Mouse (Mus musculus) liver, embryonic 16.5 days (tissue): ENCODE data around the gene Vps13d. TPM values are rescaled to one million over a fixed set of nuclear protein-coding genes. Genes with fewer than 3 reads are reported as not detected.
"Not testable (repeated sequence)": the region's sequence is repeated elsewhere in the genome, so short reads cannot be mapped to it uniquely, and the experiment has no call there.

Experiments used
- ATAC-seq: fragments of 200-750 bp; cut with Nextera tagmentation; 2 replicates; pipeline ENCODE4 v1.8.0; 2017; ENCODE audit warnings: low read depth, mild to moderate bottlenecking, moderate number of reproducible peaks, moderate library complexity
- H3K27ac ChIP-seq: fragments of 300-500 bp; sonication (generic); 2 replicates; pipeline ENCODE4 v1.5.1; 2014; ENCODE audit warnings: mild to moderate bottlenecking, low read length
- H3K27me3 ChIP-seq: fragments of 300-500 bp; sonication (generic); 2 replicates; pipeline ENCODE4 v1.6.1; 2014; ENCODE audit warnings: low read depth, low read length, mixed read lengths; ENCODE audit not compliant: control insufficient read depth, insufficient read depth
- H3K36me3 ChIP-seq: fragments of 300-500 bp; sonication (generic); 2 replicates; pipeline ENCODE4 v1.6.1; 2014; ENCODE audit warnings: mild to moderate bottlenecking; ENCODE audit not compliant: control insufficient read depth, insufficient read depth
- H3K4me1 ChIP-seq: fragments of 300-500 bp; sonication (generic); 2 replicates; pipeline ENCODE4 v1.6.1; 2014; ENCODE audit warnings: low read depth, low read length, mixed read lengths; ENCODE audit not compliant: control insufficient read depth
- H3K4me2 ChIP-seq: fragments of 300-500 bp; sonication (generic); 2 replicates; pipeline ENCODE4 v1.6.1; 2014; ENCODE audit warnings: low read depth, low read length, mixed read lengths
- H3K4me3 ChIP-seq: fragments of 300-500 bp; sonication (generic); 2 replicates; pipeline ENCODE4 v1.5.1; 2014; ENCODE audit warnings: low read depth, mild to moderate bottlenecking, low read length
- H3K9ac ChIP-seq: fragments of 300-500 bp; sonication (generic); 2 replicates; pipeline ENCODE4 v1.6.1; 2014; ENCODE audit warnings: low read depth, low read length
- H3K9me3 ChIP-seq: fragments of 300-500 bp; sonication (generic); replicated peaks from 2 replicates; pipeline ENCODE4 v1.6.1; 2016; ENCODE audit warnings: low read length; ENCODE audit not compliant: control insufficient read depth
- WGBS: fragments of 180-500 bp; shearing (Covaris S2); extraction: QIAGEN DNeasy Blood & Tissue Kit; methylation state at CpG from one replicate; pipeline ENCODE4 v1.1.7; 2014; ENCODE audit not compliant: insufficient replicate concordance; 5-methylcytosine and 5-hydroxymethylcytosine counted together
- polyA plus RNA-seq: library from polyadenylated mRNA; unstranded; fragments of >200 nt; fragmentation: Nextera tagmentation; extraction: Ambion mirVana; gene quantifications from 2 replicates; pipeline ENCODE4 v1.2.1, GENCODE M21; 2015

The Vps13d gene
- polyA plus RNA-seq, 1 experiment from 2014 or later = 3.7 TPM

DNA sequence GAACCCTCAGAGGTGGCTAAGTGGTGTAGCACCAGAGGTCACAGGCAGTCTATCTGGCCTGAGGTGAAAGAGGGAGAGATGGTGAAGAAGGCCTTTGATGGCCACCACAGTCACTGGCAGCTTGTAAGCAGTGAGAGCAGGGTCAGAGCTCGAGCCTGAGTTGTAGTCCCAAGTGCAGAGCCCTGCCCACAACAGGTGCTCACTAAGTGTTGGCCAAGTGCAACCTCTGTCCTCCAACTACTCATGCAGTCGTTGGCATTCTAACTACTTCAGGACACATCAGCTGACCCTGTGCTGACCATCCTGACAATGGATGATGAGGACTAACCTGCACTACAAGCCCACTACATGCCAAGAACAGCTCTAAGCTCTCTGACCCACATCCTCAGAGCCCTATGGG lies 7.2 kb downstream of the Vps13d start:
- H3K9me3 ChIP-seq = no peaks in the 10 kb centered on the region
- no peak overlapping the region for H3K27ac ChIP-seq
- peaks cover 4% of the 10 kb centered on the region for H3K4me1 ChIP-seq
- H3K27me3 ChIP-seq = no peaks in the 10 kb centered on the region
- no peak overlapping the region for H3K9ac ChIP-seq
- H3K4me2 ChIP-seq = no peak overlapping the region
- ATAC-seq = no peak
- H3K4me3 ChIP-seq = no peak overlapping the region
- WGBS = 63% methylated on average over 2 of the region's 2 CpGs
- H3K36me3 ChIP-seq = peaks cover 8% of the 10 kb centered on the region; the same call in 1 of the 2 replicates

DNA sequence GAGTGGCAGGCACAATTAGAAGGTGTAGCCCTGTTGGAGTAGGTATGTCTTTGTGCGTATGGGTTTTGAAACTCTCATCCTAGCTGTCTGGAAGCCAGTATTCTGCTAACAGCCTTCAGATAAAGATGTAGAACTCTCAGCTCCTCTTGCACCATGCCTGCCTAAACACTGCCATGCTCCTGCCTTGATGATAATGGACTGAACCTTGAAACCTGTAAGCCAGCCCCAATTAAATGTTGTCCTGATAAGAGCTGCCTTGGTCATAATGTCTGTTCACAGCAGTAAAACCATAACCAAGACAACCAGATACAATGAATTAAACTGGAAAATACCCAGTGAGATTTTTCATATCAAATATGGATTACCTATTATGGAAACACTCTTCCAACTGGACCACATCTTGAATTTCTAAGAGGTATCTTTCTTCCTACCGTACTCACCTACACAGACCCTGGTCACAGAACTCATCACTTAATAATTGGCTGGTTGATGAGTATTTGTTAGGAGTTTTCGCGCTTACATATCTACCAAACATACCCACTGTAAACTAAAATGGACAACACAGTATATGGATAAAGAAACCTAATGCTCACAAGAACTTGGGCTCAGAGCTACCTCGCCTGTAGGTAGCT lies 15.8 kb downstream of the Vps13d start:
- H3K4me2 ChIP-seq = no peak overlapping the region
- no peak overlapping the region for H3K4me3 ChIP-seq
- no peaks in the 10 kb centered on the region for H3K27me3 ChIP-seq
- no peaks in the 10 kb centered on the region for H3K9me3 ChIP-seq
- ATAC-seq = no peak
- H3K27ac ChIP-seq = no peak overlapping the region
- WGBS = 86% methylated on average over 5 of the region's 5 CpGs
- peaks cover 10% of the 10 kb centered on the region for H3K36me3 ChIP-seq
- H3K9ac ChIP-seq = no peak overlapping the region
- no peaks in the 10 kb centered on the region for H3K4me1 ChIP-seq

- 86% methylated on average over 3 of the region's 3 CpGs for WGBS
- not testable (repeated sequence) for H3K4me2 ChIP-seq, H3K9me3 ChIP-seq, H3K4me3 ChIP-seq, H3K27ac ChIP-seq, H3K4me1 ChIP-seq, H3K27me3 ChIP-seq, ATAC-seq, H3K9ac ChIP-seq
- peaks cover 48% of the 10 kb centered on the region for H3K36me3 ChIP-seq
Measured at GRCm38 (mm10) chr4:145165542-145165941, 29.3 kb downstream of the Vps13d start.

DNA sequence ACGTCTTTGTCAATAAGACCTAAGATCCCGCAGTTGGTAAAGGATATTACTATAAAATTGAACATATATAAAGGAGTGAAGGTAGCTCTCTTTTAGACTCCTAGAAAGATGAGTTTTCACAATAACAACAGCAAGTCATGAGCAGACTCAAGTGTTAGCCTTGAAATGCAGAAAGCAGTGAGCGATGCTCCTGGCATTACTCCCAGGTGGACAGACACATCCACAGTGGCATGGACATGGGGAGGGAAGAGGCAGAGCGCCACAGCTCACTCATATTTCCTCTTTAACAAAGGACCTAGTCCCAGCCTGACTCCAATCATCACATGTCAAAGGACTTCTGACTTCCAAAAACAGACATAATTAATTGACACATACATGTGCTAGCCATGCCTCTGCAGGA lies 30.7 kb downstream of the Vps13d start:
- Histone ChIP-seq H3K4me1 (no peaks in the 10 kb centered on the region), H3K9me3 (no peaks in the 10 kb centered on the region), H3K27me3 (no peaks in the 10 kb centered on the region), H3K36me3 (peaks cover 46% of the 10 kb centered on the region), H3K4me2 (no peak overlapping the region), H3K27ac (no peak overlapping the region), H3K4me3 (no peak overlapping the region), H3K9ac (no peak overlapping the region)
- 89% methylated on average over 4 of the region's 4 CpGs for WGBS
- no peak for ATAC-seq

DNA sequence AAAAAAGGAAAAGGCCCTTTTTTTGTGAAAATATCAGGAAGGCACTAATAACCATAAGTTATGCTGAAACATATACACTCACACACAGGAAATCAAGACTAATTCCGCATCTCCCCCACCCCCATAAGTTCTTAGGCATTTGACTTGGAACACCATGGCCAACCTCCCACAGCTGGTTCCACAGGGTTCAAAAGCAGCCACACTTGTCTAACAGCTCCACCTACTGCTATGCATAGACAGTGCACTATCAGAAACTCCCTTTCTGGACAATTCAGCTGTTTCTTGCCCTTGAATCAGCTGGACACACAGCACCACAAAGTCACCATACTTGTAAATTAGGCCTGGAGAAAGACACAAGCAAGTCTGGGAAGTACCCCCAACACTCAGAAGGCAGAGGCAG lies 33.6 kb downstream of the Vps13d start:
- Histone ChIP-seq H3K4me2 (no peak overlapping the region), H3K27ac (no peak overlapping the region), H3K9ac (no peak overlapping the region), H3K4me3 (no peak overlapping the region), H3K9me3 (no peaks in the 10 kb centered on the region), H3K36me3 (peaks cover 42% of the 10 kb centered on the region), H3K4me1 (no peaks in the 10 kb centered on the region), H3K27me3 (no peaks in the 10 kb centered on the region)
- ATAC-seq = no peak
- WGBS = 91% methylated on average over 1 of the region's 1 CpGs

- peaks cover 46% of the 10 kb centered on the region for H3K36me3 ChIP-seq
- WGBS = 39% methylated on average over 8 of the region's 8 CpGs
- ATAC-seq = peak; percentile 50
Measured at GRCm38 (mm10) chr4:145155956-145156355, 38.8 kb downstream of the Vps13d start.

GRCm38 (mm10) chr4:145151103-145151486 lies 43.7 kb downstream of the Vps13d start:
- WGBS = 61% methylated on average over 1 of the region's 1 CpGs
- Histone ChIP-seq H3K9ac (no peak overlapping the region), H3K4me2 (no peak overlapping the region), H3K27me3 (no peaks in the 10 kb centered on the region), H3K4me1 (no peaks in the 10 kb centered on the region), H3K27ac (no peak overlapping the region), H3K4me3 (no peak overlapping the region), H3K36me3 (peaks cover 36% of the 10 kb centered on the region), H3K9me3 (no peaks in the 10 kb centered on the region)
- ATAC-seq = no peak

More at GRCm38 (mm10) chr4:145155956-145156355, 38.8 kb downstream of the Vps13d start:
- H3K9ac ChIP-seq = no peak overlapping the region
- H3K27me3 ChIP-seq = no peaks in the 10 kb centered on the region
- H3K9me3 ChIP-seq = no peaks in the 10 kb centered on the region
- no peak overlapping the region for H3K27ac ChIP-seq
- no peaks in the 10 kb centered on the region for H3K4me1 ChIP-seq
- no peak overlapping the region for H3K4me2 ChIP-seq
- no peak overlapping the region for H3K4me3 ChIP-seq

DNA sequence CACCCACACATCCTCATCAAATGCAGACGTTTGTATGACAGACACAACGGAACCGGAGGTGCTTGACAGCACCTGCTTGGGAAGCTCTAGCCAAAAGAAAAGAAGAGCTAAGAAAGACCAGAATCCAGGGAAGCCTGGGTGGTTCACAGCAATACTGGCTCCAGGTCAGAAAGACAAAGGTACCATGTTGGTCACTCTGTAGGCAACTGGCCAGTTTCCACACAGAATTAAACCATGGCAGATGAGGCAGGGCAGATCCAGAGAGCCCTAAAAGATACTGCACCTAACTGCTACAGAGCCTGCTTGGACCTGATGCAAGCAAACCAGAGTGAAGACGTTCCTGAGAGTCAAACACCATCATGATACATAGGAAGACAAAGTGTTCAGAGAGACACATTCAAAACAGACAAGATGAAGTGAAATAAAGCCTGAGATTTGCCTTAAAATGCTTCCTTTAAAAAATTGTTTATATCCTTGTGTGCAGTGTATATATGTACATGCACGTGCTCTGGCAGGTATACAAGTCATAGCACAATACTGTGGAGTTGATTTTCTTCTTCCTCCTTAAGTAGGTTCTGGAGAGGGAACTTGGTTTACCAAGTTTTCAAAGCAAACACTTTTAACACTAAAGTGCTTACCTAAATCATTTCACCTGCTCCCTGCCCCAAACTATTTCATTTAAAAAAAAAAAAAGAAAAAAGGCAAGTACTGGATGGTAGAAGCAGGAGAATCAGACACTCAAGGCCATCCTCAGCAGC lies 44.3 kb downstream of the Vps13d start:
- H3K27ac ChIP-seq = no peak overlapping the region
- H3K4me2 ChIP-seq = no peak overlapping the region
- ATAC-seq = no peak
- H3K9me3 ChIP-seq = no peaks in the 10 kb centered on the region
- H3K36me3 ChIP-seq = peaks cover 30% of the 10 kb centered on the region
- H3K27me3 ChIP-seq = no peaks in the 10 kb centered on the region
- no peak overlapping the region for H3K4me3 ChIP-seq
- no peak overlapping the region for H3K9ac ChIP-seq
- WGBS = 75% methylated on average over 5 of the region's 5 CpGs
- H3K4me1 ChIP-seq = no peaks in the 10 kb centered on the region
